Mouse (Mus musculus) lung, postnatal 25 days (tissue): Measurements from ENCODE around the gene Dap.

Experiments
- DNase-seq: peaks from one replicate; pipeline ENCODE4 v3.0.0; 2022; ENCODE audit warnings: low spot score

The Dap gene

DNA sequence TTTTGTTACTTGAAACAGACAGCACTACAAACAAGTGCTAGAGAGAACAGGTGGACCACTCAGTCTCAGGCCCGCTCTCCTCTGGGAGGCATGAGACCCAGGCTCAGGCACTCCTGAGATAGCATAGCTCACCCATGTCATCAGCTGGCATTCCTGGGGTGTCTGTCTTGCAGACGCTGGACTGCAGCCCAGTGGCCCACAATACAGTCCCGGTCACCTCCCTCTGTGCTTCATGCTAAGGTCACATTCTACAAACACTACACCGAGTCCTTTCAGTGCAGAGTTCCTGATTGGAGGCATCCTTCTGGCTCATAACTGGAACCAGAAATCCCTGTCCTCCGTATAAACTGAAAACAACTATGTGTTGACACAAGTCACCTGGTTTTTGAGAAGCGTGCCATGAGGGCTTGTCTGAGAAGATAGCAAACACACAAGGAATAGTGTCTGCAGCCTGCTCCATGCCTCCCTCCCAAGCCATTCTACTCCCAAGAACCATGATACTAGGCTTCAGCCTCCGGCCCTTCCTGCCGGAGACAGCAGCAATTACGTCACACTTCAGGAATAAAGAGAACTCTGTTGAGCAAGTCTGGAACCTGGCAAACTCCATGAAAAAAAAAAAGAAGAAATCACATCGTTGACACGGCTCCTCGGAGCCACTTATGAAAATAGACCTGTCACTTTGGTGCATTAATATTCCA, 78.3 kb downstream of the Dap start:
- DNase-seq: peak; percentile 46

- no peak for DNase-seq
Observed at GRCm38 (mm10) chr15:31304302-31304701, 80.2 kb downstream of the Dap start.

DNA sequence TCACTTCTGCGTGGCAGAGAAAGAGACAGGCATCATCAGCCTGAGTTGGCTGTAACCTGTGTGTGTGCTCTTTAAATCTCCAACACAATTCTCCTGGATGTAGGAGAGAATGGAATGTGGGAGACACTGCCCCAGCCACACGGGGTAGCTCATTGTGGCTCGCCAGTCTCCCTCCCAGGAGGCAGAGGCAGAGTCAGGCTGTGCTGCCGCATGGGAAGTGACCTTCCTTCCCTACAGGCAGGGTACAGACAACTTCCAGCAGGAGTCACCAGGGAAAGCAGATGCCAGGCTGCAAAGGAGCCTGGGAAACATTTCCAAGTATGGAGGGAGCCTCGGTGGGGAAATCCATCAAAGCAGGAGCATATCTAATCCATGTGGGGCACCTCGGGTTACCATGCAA, 81.1 kb downstream of the Dap start:
- no peak for DNase-seq

DNA sequence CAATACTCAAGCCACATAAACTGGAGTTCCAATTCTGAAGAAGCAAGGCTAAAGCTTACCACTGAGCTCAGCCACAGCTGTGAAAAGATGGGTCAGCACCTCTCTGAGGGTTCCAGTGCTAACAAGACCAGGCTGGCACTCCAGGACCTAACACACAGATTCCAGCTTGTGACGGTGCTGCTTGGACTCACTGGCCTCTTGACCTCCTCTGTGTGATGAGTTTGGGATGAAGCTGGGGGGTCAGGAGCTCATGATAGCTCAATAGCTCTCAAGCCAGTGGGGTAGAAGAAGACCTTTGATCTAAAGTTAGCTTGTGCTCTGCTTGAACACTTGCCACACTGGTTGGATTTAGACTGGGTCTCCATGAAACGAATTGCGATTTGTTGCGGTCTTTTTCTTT, 82.6 kb downstream of the Dap start:
- no peak for DNase-seq

DNA sequence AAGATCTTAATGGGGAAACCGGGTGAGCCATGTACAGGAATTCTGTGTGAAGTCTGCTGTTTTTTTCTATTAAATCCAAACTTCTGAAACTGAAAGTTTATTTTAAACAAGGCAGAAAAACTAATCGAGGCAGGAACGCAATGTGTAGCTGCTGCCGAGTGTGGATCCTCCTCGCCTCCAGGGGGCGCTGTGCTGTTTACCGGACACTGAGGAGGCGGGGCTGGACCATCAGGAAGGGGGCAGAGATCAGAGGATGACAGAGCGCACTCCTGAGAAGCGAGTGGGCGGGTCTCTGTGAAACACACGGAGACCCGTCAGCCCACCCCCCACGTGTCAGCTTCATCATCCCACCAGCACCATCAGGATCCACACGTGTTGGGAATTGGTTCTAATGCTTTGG, 85.4 kb downstream of the Dap start:
- no peak for DNase-seq

- DNase-seq: no peak
Observed at GRCm38 (mm10) chr15:31312001-31312400, 87.9 kb downstream of the Dap start.

GRCm38 (mm10) chr15:31315630-31316231, 91.6 kb downstream of the Dap start:
- DNase-seq: peak; percentile 85

- DNase-seq: no peak
Observed at GRCm38 (mm10) chr15:31317056-31317805, 93.1 kb downstream of the Dap start.

DNA sequence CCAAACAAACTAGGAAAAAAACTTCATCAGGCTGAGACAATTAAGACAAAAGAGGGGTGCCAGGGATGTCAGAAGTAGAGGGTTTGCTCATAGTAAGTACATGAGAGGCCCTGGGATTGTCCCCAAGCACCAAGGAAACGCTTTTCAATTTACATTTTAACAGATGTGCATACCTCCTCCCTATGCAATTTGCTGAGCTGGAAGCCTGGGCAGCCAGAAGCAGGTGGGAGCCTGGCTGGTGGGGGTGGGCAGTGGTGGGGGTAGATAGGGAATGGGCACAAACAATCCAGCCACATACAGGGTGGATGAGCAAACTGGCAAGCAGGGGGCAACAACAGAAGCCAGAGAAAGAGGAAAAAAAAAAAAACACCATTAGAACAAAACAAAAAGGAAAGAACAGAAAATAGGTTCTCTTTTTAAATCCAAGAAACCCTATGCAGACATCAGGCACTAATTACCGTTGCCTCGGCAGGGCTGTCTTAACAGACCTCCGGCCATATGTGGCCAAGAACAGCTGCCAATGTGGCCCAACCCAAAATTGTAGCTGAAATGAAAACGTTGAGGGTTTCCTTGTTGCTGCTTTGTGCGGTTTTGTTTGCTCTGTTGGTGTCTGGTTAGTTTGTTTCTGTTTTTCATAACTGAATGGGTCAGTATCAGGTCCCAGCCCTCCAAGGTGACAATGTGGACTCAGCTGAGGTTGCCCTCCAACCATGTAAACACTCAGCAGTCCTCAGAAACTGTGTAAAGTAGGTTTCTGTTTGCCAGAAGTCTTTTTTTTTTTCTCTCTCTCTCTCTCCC, 94.2 kb downstream of the Dap start:
- DNase-seq: peak; percentile 21

GRCm38 (mm10) chr15:31319046-31319445, 94.9 kb downstream of the Dap start:
- no peak for DNase-seq

- DNase-seq: no peak
Observed at GRCm38 (mm10) chr15:31320598-31321377, 96.7 kb downstream of the Dap start.

DNA sequence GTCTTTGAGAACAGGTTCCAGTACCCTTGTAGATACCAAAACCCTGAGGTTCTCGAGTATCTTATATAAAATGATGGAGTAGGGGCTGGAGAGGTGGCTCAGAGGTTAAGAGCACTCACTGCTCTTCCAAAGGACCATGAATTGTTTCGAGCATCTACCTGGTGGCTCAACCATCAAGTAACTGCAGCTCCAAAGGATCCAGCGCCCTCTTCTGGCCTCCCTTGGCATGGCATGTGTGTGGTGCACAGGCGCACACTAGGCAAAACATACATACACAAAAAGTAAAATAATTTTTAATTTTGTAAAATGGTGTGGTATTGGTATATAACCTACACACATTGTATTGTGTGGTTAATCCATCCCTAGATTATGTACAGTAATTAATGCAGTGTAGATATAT, 99.6 kb downstream of the Dap start:
- no peak for DNase-seq
